Mouse (Mus musculus): ENCODE data around the gene Bche.

GRCm38 (mm10) chr3:73650281-73650680, 57.9 kb downstream of the Bche start:
- TF ChIP-seq CTCF (IDR thresholded peaks at IDR 0.05; ENCODE audit: extremely low read depth, insufficient read length, insufficient replicate concordance, low read depth, low read length) (no peak), POLR2A (IDR thresholded peaks at IDR 0.05; ENCODE audit: low read depth, low read length) (no peak)
